Mouse (Mus musculus) thymus, postnatal 14 days (tissue): Measurements from ENCODE around the gene Hmgb3.
"Not testable (repeated sequence)": the region's sequence is repeated elsewhere in the genome, so short reads cannot be mapped to it uniquely, and the experiment has no call there.

Source experiments
- DNase-seq: peaks from one replicate; pipeline ENCODE4 v3.0.0; 2021

Hmgb3 gene

GRCm38 (mm10) chrX:71555415-71556114 is at the start of gene Hmgb3:
TSS of gene Hmgb3 (plus strand) at chrX:71555918.
- DNase-seq, result peak; percentile 82

GRCm38 (mm10) chrX:71506591-71506990 is 49.1 kb upstream of the Hmgb3 start:
- not testable (repeated sequence) for DNase-seq

- DNase-seq, result no peak
These were observed 36.5 kb upstream of the Hmgb3 start for GRCm38 (mm10) chrX:71519252-71519651.

DNA sequence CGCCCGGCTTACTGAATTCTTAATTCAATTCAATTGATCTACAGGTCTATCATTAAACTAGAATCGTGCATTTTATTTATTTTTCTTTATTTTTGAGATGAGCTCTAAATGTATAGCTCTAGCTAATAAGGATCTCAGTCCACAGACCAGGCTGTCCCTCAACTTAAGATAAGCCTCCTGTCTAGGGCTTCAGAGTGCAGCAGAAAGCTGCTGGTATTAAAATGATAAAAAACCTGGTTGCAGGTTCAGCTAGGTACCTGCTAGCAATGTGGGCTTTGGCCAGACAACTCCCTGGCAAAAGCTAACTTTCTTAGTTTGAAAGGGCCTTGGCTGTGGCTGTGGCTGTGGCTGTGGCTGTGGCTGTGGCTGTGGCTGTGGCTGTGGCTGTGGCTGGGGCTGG is 32.8 kb upstream of the Hmgb3 start:
- DNase-seq, result no peak

DNA sequence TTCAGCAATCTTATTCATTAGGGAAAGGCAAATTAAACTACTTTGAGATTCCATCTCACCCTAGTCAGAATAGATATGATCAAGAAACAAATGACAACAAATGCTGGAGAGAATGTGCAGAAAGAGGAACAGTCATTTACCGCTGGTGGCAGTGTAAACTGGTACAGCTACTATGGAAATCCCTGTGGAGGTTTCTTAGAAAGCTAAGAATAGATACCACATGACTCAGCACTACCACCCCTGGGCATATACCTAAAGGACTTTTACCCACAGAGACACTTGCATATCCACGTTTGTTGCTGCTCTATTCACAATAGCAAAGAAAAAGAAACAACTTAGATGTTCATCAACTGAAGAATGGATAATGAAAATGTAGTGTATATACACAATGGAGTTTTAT is 31.4 kb upstream of the Hmgb3 start:
- DNase-seq, result no peak

DNA sequence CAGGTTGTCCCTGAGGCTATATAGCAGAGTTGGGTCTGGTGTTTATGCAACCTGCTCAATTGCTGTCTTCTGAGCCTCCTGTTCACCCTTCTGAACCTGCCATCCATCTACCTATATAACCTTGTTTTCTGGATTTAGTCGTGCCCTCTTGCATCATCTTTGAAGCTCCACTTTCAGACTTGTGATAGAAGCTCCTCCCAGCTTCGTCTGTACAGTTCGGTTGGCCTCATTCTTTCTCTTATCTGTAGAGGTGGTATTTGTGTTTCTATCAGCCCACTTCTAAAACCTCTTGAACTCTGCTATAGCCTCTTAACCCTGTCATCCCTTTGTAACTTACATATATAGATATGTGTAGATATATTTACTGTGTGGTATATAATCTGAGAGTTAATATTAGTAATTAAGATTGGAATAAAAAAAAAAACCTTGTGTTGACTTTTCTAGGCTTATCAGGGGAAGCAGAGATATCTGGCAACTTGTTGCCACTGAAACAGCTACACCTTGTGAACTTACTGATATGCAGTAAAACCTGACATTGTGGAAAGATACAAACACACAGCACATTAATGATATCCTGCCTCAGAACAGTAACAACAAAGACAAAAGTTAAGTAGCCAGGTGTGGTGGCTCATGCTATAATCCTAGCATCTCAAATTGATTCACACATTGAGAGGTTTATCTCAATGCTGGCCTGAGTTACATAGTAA is 30.0 kb upstream of the Hmgb3 start:
- no peak for DNase-seq

- no peak for DNase-seq
These were observed 28.3 kb upstream of the Hmgb3 start for GRCm38 (mm10) chrX:71527461-71527860.

DNA sequence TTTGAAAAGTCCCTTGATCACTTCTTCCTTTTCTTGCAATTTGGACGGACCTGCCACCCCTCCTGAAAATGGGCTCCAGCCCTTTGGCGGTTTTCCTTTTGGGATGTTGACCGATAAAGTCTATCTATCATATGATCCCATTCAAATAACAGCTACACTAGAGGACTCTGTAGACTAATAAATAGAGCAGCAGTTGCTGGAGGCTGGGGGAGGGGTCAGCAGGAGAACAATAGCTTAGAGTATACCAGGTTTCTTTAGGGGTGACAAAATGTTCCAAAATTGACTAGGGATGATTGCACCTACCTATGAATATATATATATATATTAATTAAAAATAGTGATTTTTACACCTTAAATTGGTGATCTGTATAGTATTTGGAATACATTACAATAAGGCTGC is 27.6 kb upstream of the Hmgb3 start:
- no peak for DNase-seq

DNA sequence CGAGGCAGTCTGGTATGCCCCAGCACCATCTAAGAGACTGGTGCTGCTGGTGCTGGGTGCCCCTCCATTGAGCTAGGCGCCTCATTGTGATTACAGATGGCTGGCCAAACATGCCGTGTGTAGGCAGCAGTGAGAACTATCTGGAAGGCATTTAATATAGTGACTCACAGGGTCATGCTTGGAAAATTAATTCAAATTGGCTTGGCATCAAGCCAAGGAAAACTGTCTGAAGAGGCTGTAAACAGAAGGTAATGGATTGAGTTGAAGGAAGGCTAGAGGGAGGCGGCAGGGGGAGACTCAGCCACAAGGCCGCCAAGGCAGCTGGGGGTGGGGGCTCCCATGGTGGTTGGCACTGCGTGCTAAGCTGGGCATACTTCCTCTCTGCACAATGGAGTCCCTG is 27.1 kb upstream of the Hmgb3 start:
- no peak for DNase-seq

- peak; percentile 8 for DNase-seq
These were observed 23.1 kb upstream of the Hmgb3 start for GRCm38 (mm10) chrX:71532635-71533034.

DNA sequence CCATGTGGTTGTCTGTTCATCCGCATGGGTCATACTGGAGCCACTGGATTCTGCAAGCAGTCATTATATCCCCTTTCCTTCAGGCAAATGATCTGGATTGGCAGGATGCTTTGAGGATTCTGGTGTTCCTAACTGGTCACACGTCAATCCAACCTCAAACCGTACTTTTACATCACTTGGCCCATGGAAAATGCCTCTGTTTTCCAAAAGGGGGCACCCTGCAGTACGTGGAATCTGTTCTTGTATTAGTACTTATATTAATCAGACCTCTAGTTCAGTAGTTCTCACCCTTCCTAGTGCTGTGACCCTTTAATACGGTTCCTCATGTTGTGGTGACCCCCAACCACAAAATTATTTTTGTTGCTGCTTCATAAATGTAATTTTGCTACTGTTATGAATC is 21.6 kb upstream of the Hmgb3 start:
- no peak for DNase-seq

DNA sequence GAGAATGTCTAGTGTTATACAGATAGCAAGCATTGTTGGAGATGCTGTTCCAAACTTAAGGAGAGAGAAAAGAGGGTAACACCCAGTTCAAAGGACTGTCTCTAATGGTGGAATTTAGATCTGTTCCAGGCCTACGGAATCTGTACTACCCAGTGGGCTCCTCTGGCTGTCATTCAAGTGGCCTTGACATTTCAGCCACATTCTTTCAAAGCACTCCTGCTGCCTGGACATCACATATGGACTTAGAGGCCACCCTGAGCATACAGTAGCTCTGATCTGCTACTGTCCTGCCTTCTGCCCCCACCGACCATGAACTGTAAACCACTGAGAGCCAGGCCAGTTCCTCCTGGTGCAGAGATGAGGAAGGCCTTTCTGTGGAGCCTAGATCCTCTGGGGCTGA is 17.9 kb upstream of the Hmgb3 start:
- no peak for DNase-seq

GRCm38 (mm10) chrX:71540821-71541510 is 14.8 kb upstream of the Hmgb3 start:
- DNase-seq, result no peak

GRCm38 (mm10) chrX:71544731-71545130 is 11.0 kb upstream of the Hmgb3 start:
- DNase-seq, result no peak

DNA sequence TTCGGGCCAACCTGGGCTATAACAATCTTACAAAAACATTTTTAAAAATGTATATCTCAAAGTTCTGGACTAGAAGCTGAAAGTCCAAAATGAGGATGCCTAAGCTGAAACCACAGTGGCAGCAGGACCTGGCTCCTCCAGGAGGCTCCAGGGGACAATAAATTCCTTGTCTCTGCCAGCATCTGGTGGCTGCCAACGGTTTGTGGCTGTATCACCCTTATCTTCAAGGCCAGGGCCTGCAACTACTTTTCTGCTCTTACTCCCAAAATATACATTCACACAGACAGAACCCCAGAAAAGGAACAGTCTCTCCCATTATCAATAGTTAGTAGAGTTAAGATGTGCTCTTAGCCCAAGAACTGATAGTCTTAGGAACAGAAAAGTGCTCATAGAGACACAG is 10.6 kb upstream of the Hmgb3 start:
- DNase-seq, result no peak

GRCm38 (mm10) chrX:71556115-71556941 is 610 bp downstream of the Hmgb3 start:
- DNase-seq, result peak; percentile 38

- no peak for DNase-seq
These were observed 1.3 kb downstream of the Hmgb3 start for GRCm38 (mm10) chrX:71556965-71557491.

DNA sequence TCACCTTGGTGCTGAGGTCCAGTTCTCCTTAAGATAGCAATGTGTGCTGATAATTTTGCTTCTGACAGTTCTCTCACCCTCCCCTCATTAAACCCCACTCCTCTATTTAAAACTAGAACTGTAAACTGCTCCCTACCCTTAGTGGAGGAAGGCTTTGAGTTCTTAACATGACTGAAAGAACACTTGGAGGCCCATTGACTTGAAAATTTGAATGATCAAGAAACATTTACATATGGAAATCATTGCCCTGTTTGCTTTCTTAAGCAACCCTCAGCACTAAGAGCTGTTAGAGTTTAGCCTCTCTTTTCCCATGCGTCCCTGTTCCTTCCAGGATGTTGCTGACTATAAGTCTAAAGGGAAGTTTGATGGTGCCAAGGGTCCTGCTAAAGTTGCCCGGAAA is 3.6 kb downstream of the Hmgb3 start:
- no peak for DNase-seq

- no peak for DNase-seq
These were observed 5.1 kb downstream of the Hmgb3 start for GRCm38 (mm10) chrX:71560796-71561195.

GRCm38 (mm10) chrX:71573132-71573900 is 17.6 kb downstream of the Hmgb3 start:
- no peak for DNase-seq

- DNase-seq, result no peak
These were observed 19.8 kb downstream of the Hmgb3 start for GRCm38 (mm10) chrX:71575550-71575949.

- no peak for DNase-seq
These were observed 33.5 kb downstream of the Hmgb3 start for GRCm38 (mm10) chrX:71589181-71589580.
